Mouse (Mus musculus) spleen, embryonic (tissue): ENCODE measurements around the gene Vmn1r181.
"Not testable (repeated sequence)": the region's sequence is repeated elsewhere in the genome, so short reads cannot be mapped to it uniquely, and the experiment has no call there.

ENCODE experiments used
- CTCF ChIA-PET: fragments of 350-600 bp; sonication (Branson Sonifier 250); formaldehyde crosslinking; loops from one replicate; lab custom pipeline; 2022; lab: Charles Lee

The Vmn1r181 gene

DNA sequence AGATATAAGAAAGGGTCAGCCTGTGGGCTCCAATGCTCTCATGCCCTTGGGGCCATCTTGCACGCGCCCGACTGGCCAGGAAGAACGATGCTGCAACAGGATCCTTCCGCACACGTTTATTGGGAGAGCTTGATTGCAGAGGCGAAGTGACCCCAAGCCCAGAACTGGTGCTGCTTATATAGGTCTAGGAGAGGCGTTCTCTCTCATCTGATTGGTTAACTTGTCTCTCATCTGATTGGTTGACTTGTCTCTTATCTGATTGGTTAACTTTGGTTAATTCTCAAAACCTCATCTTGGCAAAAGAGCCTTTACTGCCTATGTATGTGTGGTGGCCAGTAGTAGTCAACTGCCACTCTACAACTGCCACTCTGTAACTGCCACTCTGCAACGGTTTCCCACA is at the start of gene Vmn1r181:
TSS of gene Vmn1r181 (plus strand) at position 301 of the 400 bp plus-strand sequence.
- CTCF ChIA-PET: not testable (repeated sequence)

DNA sequence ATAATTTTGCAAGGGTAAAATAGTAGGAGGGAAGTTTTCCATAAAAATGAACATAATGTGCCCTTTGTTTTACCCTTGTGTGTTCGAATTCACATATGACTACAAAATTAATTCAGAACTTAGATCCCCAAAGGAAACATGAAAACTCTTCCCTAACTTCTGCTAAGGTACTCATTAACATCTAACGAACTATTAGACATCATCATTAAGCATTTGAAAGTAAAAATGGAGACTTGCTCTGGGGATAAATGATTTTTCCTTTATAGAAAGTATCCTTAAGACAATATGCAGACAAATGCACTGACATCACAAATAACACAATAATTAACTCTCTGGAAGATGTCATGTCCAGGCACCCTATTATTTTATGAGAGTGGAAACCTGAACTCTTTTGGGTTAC is 47.7 kb upstream of the Vmn1r181 start, which contains the start of gene Vmn1r179:
TSS of gene Vmn1r179 (plus strand) at position 301 of the 400 bp plus-strand sequence.
- CTCF ChIA-PET: no interaction called here

DNA sequence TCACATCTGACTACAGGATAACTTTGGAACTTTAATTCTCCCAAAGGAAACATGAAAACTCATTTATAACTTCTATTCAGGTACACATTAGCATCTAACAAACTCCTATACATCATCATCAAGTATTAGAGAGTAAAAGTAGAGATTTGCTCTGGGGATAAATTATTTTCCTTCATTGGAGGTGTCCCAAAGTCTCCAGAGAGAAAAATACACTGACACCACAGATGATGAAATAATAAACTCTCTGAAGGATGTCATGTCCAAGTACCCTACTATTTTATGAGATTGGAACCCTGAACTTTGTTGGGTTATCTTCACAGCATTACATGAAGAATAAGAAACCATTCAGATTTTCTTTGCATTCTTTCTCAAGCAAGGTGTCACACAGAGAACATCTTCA is 24.1 kb upstream of the Vmn1r181 start, which contains the start of gene Vmn1r180:
TSS of gene Vmn1r180 (plus strand) at position 301 of the 400 bp plus-strand sequence.
- CTCF ChIA-PET: no interaction called here

DNA sequence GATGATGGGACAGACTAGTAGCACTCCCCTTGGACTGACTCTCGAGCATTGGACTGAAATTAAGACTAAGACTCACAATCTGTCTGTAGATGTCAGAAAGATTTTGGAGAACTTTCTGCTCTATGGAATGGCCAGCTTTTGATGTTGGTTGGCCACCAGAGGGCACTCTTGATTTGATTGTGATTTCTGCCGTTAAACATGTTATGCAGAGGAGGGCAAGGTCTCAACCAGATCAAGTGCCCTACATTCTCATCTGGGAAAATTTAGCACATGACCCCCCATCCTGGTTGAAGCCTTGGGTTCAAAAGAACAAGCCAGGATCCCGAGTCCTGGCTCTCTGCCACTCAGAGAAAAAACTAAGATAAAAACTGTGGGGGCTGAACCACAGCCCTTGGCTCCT is 6.4 kb upstream of the Vmn1r181 start:
- CTCF ChIA-PET: not testable (repeated sequence)

DNA sequence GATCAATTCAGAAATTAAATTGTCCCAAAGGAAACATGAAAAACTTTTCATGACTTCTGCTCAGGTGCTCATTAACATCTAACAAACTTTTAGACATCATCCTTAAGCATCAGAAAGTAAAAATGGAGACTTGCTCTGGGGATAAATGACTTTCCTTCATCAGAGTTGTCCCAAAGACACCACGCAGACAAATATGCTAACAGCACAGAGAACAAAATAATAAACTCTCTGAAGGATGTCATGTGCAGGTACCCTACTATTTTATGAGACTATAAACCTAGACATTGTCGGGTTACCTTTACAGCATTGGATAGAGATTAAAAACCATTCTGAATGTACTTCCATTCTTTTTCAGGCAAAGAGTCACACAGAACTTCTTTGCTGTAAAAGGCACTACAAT is 27.0 kb downstream of the Vmn1r181 start, which contains the start of gene V1rd19:
TSS of gene V1rd19 (plus strand) at position 301 of the 400 bp plus-strand sequence.
- CTCF ChIA-PET: no interaction called here
